In genomic region chr10:62058508-62059375, GRCm38 (mm10) we compare ENCODE assay signal across 15 mouse cellular contexts.
DNase-seq lines count a peak whose midpoint lies in the region; ATAC-seq and TF ChIP-seq lines count a peak whose summit lies in the region.
"Had no signal": no experiment of that assay in that cellular context is flagged by ENCODE, and none has a peak within 500 bp of the region (broad histone marks: within the 10 kb centered on the region; RNA-seq: fewer than 3 reads in every experiment).

No protein-coding gene starts in this region.

- ATAC-seq in kidney, embryonic 15.5 days (replicated peaks; ENCODE audit: low FRiP score) = peak; percentile 49
- ATAC-seq in neural tube, embryonic 12.5 days (ENCODE audit: low FRiP score, low read depth) = peak; percentile 68
- ATAC-seq: lung, postnatal 0 days had no signal

- H3K4me2 ChIP-seq in kidney, embryonic 15.5 days = 0 out of 2 replicates have a peak overlapping the region, but pooled peaks have one; percentile 16
- peak overlapping the region; percentile 13 for H3K4me2 ChIP-seq in neural tube, embryonic 12.5 days (replicated peaks)

- H3K4me3 ChIP-seq in kidney, embryonic 15.5 days (replicated peaks) = no peak overlapping the region
- no peak overlapping the region for H3K4me3 ChIP-seq in neural tube, embryonic 12.5 days
- H3K4me3 ChIP-seq in layer of hippocampus, adult 2 months = no peak overlapping the region
- H3K4me3 ChIP-seq: myocyte had no signal

- TF ChIP-seq CTCF in layer of hippocampus, adult 2 months (conservative IDR thresholded peaks at IDR 0.05) = no peak

- WGBS in kidney, embryonic 15.5 days = 35% methylated on average over 13 of the region's 13 CpGs
- WGBS in neural tube, embryonic 12.5 days = 26% methylated on average over 13 of the region's 13 CpGs

- H3K9me3 ChIP-seq in kidney, embryonic 15.5 days (replicated peaks) = no peaks in the 10 kb centered on the region
- no peaks in the 10 kb centered on the region for H3K9me3 ChIP-seq in neural tube, embryonic 12.5 days

- no peak overlapping the region for H3K9ac ChIP-seq in kidney, embryonic 15.5 days
- H3K9ac ChIP-seq in neural tube, embryonic 12.5 days = 0 out of 2 replicates have a peak overlapping the region, but pooled peaks have one; percentile 8

- DNase-seq in cerebellum, postnatal 14 days = peak; percentile 39 to 65
- DNase-seq in cerebellum, adult 9-10 months = no peak
- DNase-seq in MN1 (ENCODE audit: low spot score) = peak; percentile 28
- DNase-seq in gastrocnemius, adult 18-20 months (ENCODE audit: low spot score) = no peak
- DNase-seq in cerebellum, adult 18-20 months = no peak
- no peak for DNase-seq in layer of hippocampus, adult 2 months (ENCODE audit: low spot score in 2 of 2)
- DNase-seq: adrenal gland, postnatal 10 days; cerebellum, postnatal 25 days; gastrocnemius, postnatal 25 days; layer of hippocampus, adult 9-11 months; liver had no signal

- 0 out of 2 replicates have a peak overlapping the region, but pooled peaks have one; percentile 22 for H3K27ac ChIP-seq in kidney, embryonic 15.5 days
- H3K27ac ChIP-seq in neural tube, embryonic 12.5 days = no peak overlapping the region; the same call in 1 of the 2 replicates
- H3K27ac ChIP-seq in layer of hippocampus, adult 2 months = no peak overlapping the region

- H3K4me1 ChIP-seq in kidney, embryonic 15.5 days = peaks cover 34% of the 10 kb centered on the region
- peaks cover 37% of the 10 kb centered on the region for H3K4me1 ChIP-seq in neural tube, embryonic 12.5 days

- no peaks in the 10 kb centered on the region for H3K36me3 ChIP-seq in kidney, embryonic 15.5 days
- H3K36me3 ChIP-seq in neural tube, embryonic 12.5 days = no peaks in the 10 kb centered on the region

- 0 out of 2 replicates have a peak, but pooled peaks cover 13% of the 10 kb centered on the region for H3K27me3 ChIP-seq in kidney, embryonic 15.5 days
- no peaks in the 10 kb centered on the region for H3K27me3 ChIP-seq in neural tube, embryonic 12.5 days (replicated peaks)

Comparison
In these comparisons a context has a peak if more than half of its experiments do, and no peak if none do; other contexts are left out.
1. DNase-seq: peak in cerebellum, postnatal 14 days (2 of 2) and MN1 (single experiment); none in cerebellum, adult 9-10 months (single experiment), gastrocnemius, adult 18-20 months (single experiment), cerebellum, adult 18-20 months (0 of 2) and layer of hippocampus, adult 2 months (0 of 2).